Mouse (Mus musculus) thymus, adult 2 months (tissue): ENCODE results near the gene Bmf. TPM values are rescaled to one million over a fixed set of nuclear protein-coding genes. Genes with fewer than 3 reads are reported as not detected.

Source experiments
- DNase-seq: peaks from one replicate; pipeline ENCODE4 v3.0.0; 2021
- H3K27ac ChIP-seq: fragments of 200-500 bp; 2 replicates; pipeline ENCODE4 v1.5.1; 2012; ENCODE audit warnings: low read length, control low read depth; ENCODE audit not compliant: control insufficient read depth, insufficient read depth
- H3K27me3 ChIP-seq: fragments of 200-500 bp; 2 replicates; pipeline ENCODE4 v1.6.1; 2012; ENCODE audit warnings: mild to moderate bottlenecking, low read length, moderate library complexity, mixed read lengths; ENCODE audit not compliant: control insufficient read depth, insufficient read depth
- H3K36me3 ChIP-seq: fragments of 200-500 bp; 2 replicates; pipeline ENCODE4 v1.6.1; 2012; ENCODE audit warnings: mild to moderate bottlenecking, low read length, moderate library complexity; ENCODE audit not compliant: control insufficient read depth, insufficient read depth
- H3K4me1 ChIP-seq: fragments of 200-500 bp; replicated peaks from 2 replicates; pipeline ENCODE4 v1.6.1; 2012; ENCODE audit warnings: low read length; ENCODE audit not compliant: control insufficient read depth, insufficient read depth
- H3K4me3 ChIP-seq: fragments of 200-500 bp; 2 replicates; pipeline ENCODE4 v1.5.1; 2012; ENCODE audit warnings: mild to moderate bottlenecking, low read length, control low read depth, moderate library complexity; ENCODE audit not compliant: control insufficient read depth, insufficient read depth
- CTCF ChIP-seq: fragments of 200-500 bp; IDR thresholded peaks from 2 replicates; pipeline ENCODE4 v1.5.1; 2012; ENCODE audit warnings: mild to moderate bottlenecking, control low read depth, low read length, moderate library complexity, borderline replicate concordance; ENCODE audit not compliant: control insufficient read depth, poor library complexity, insufficient read depth; ENCODE audit errors: extremely low read depth
- POLR2A ChIP-seq: fragments of 200-500 bp; IDR thresholded peaks from 2 replicates; pipeline ENCODE4 v1.6.1; 2012; ENCODE audit warnings: mild to moderate bottlenecking, low read length, control low read depth, moderate library complexity; ENCODE audit not compliant: control insufficient read depth, poor library complexity, insufficient read depth; ENCODE audit errors: extremely low read depth
- WGBS: fragments of 180-500 bp; shearing (Covaris S2); methylation state at CpG from one replicate; pipeline ENCODE4 v1.1.7; 2018; 5-methylcytosine and 5-hydroxymethylcytosine counted together
- polyA plus RNA-seq: library from polyadenylated mRNA; depleted of rRNA; stranded (reverse); fragments of >200 nt; gene quantifications from 2 replicates; pipeline ENCODE4 v1.2.3, GENCODE M21; 2012

Bmf gene
- polyA plus RNA-seq, 1 experiment: 67.3 TPM

- Histone ChIP-seq H3K36me3 (peaks cover 8% of the 10 kb centered on the region), H3K4me3 (no peak overlapping the region), H3K4me1 (peaks cover 12% of the 10 kb centered on the region), H3K27ac (no peak overlapping the region), H3K27me3 (no peaks in the 10 kb centered on the region)
- no peak for DNase-seq
- WGBS: 93% methylated on average over 7 of the region's 7 CpGs
- TF ChIP-seq POLR2A (no peak), CTCF (no peak)
Measured at GRCm38 (mm10) chr2:118529466-118530181, 19.9 kb downstream of the Bmf start.

DNA sequence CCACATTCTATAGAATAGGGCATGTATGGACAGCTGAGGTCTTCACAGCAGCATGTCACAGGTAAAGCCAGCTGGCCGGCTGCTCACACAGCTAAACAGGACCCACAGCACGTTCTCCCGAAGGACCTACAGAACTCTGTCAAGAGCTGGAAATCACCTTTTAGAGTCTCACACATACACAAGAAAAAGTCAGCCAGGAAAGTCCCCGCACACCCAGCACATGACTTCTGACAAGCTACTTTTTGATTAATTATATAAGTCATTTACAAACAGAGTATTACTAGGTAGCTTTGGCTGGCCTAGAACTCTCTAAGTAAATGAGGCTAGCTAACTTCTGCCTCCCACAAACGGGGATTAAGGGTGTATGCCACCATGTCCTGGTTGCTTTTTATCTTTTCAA is 22.9 kb downstream of the Bmf start:
- WGBS: 87% methylated on average over 5 of the region's 5 CpGs
- no peak overlapping the region for H3K27ac ChIP-seq
- no peak for TF ChIP-seq POLR2A
- peaks cover 2% of the 10 kb centered on the region for H3K4me1 ChIP-seq
- no peaks in the 10 kb centered on the region for H3K27me3 ChIP-seq
- peaks cover 2% of the 10 kb centered on the region for H3K36me3 ChIP-seq
- H3K4me3 ChIP-seq: no peak overlapping the region
- DNase-seq: no peak

DNA sequence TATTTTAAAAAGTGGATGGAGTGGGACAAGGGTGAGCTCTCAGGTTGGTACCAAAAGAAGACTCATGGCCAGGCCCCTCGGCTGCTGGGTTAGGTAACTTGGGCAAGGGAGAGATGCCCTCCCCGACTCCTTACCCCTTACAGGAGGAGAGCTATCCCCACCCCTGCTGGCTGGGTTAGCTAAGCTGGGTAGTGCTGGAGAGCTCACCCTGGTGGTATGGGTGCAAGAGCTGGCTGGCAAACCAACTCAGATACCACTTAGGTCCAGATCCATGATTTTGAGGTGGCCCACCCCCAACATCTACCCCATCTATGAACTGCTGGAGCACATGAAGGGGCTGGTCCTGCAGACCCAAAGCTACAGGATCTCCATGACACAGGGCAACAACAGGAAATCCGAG is 24.7 kb downstream of the Bmf start:
- Histone ChIP-seq H3K4me3 (no peak overlapping the region), H3K4me1 (peaks cover 12% of the 10 kb centered on the region), H3K27me3 (no peaks in the 10 kb centered on the region), H3K36me3 (no peaks in the 10 kb centered on the region), H3K27ac (no peak overlapping the region)
- TF ChIP-seq CTCF: no peak
- no peak for TF ChIP-seq POLR2A
- no peak for DNase-seq
- 96% methylated on average over 3 of the region's 3 CpGs for WGBS

DNA sequence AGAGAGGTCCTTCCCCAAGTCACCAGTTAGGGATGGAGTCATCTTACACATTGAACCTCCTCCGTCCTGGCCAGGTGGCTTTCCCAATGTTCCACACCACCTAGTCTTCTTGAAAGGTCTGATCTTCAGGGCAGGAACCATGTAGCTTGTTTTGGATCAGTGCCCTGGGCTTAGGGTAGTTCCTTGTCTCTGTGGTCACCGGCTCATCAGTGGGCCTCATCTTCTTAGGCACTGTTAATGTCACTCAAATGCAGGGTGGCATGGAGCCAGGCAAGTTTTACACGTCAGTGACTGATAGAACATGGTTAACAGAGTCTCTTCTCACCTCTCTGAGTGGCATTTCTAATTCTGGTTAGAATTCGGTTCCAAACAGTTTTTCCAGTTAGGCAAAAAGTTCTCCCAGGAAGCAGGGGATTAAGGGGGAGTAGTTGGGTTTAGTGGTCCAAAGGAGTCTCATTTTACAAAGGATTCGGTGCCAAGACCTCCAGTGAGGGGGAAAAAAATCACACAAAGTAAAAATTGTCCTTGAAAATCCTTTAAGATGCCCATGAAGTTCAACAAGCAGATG is 26.2 kb downstream of the Bmf start:
- Histone ChIP-seq H3K4me3 (no peak overlapping the region), H3K27ac (no peak overlapping the region), H3K27me3 (no peaks in the 10 kb centered on the region), H3K4me1 (peaks cover 20% of the 10 kb centered on the region), H3K36me3 (no peaks in the 10 kb centered on the region)
- WGBS: 76% methylated on average over 5 of the region's 5 CpGs
- DNase-seq: no peak
- TF ChIP-seq CTCF: no peak
- no peak for TF ChIP-seq POLR2A

DNA sequence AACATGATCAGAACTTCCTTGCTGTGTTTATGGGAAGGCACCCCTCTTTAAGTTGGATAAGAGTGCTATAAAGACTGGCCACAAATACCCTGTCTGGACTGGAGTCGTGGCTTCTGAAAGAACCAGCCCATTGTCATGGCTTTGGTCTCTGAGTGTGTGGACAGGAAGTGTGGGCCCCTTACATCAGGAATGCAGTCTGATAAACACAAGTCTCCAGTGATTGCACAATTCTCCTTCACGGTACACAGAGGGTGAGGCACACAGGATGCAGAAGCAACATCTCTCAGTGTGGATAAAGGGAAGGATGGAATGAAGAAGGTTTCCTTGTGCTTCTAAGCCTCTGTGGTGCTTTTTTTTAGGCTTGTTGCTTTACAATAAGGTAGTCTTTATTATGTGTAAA is 27.2 kb downstream of the Bmf start:
- 31% methylated on average over 2 of the region's 2 CpGs for WGBS
- H3K4me3 ChIP-seq: no peak overlapping the region
- TF ChIP-seq POLR2A (no peak), CTCF (no peak)
- no peak for DNase-seq
- no peaks in the 10 kb centered on the region for H3K36me3 ChIP-seq
- H3K27ac ChIP-seq: no peak overlapping the region
- H3K4me1 ChIP-seq: peaks cover 20% of the 10 kb centered on the region
- no peaks in the 10 kb centered on the region for H3K27me3 ChIP-seq

- TF ChIP-seq CTCF (no peak), POLR2A (no peak)
- H3K4me3 ChIP-seq: no peak overlapping the region
- WGBS: 58% methylated on average over 9 of the region's 9 CpGs
- peaks cover 20% of the 10 kb centered on the region for H3K4me1 ChIP-seq
- no peaks in the 10 kb centered on the region for H3K36me3 ChIP-seq
- H3K27me3 ChIP-seq: no peaks in the 10 kb centered on the region
- H3K27ac ChIP-seq: peak overlapping the region; percentile 26; the same call in 1 of the 2 replicates
- DNase-seq: no peak
Measured at GRCm38 (mm10) chr2:118520042-118520933, 29.2 kb downstream of the Bmf start.
